Mouse (Mus musculus): Measurements from ENCODE around the gene Sfxn3.
A peak's percentile ranks its signal among the peaks of the same experiment; 100 is the strongest.

Sfxn3 gene

DNA sequence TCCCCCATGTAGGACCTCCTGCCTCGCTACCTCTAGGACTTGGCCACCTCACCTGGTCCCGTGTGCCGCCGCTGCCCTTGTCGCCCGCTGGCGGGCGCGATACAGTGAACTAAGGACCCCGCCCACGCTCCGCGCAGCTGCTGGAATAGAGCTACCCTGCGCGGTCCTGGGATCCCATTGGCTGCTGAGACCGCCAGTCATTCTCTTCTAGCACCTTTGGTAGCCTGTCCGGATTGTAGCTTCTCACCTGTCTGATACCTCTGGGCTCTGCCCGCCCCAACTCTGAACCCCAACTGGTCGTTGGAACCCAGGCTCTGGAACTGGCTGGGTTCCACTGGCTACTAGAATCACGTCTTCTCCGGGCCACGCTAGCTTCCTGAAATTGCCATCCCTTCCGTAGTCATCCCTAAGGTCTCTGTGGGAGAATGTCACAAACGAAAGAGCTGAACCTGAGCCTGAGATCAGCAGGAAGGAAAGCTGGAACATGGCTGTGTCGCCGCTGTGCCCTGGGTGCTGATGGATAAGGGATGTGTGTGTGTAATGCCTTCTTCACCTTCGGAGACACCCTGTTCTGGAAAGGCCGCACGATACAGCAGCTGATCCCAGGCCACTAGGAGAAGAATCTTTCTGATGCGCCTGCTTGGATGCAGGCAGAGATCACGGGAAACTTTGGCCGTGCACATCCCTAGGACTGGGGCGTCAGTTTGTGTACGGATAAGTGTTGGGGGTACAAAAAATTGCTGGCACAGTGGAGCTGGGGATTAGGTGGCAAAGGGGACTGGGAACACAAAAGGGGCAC lies 581 bp upstream of the Sfxn3 start:
- DNase-seq (ENCODE audit: inconsistent ontology term) = peak; percentile 92

DNA sequence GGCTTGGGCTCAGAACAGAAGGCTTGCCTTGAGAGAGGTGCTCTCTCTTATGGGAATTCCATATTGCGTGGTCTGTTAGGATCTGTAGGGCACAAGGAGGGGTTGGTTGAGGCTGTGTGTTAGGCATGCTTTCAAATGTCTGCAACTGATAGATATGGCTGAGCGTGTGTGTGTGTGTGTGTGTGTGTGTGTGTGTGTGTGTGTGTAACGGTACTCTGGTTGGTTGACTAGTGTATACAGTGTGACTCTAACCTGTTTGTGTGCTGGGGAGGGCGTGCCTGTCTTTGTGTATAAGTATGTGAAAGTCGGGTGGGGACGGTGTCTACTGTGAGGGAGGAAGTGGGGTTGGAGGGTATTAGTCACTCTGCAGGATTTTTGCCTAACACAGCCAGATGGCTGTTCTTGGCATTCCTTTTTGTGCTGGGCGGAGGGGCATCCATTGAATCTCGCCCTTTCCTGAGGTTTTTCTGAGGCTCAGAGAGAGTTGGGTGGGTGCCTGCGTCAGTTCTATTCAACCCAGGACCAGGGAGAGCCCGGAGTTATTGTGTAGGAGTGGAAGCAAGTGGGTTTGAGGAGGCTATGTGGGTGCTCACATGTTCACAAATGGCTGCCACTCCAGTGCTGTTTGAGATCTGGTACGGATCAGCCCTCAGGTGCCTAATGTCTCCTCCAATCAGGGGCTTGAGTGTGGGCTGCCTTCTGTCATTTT lies 786 bp downstream of the Sfxn3 start:
- DNase-seq (ENCODE audit: inconsistent ontology term) = peak; percentile 92

DNA sequence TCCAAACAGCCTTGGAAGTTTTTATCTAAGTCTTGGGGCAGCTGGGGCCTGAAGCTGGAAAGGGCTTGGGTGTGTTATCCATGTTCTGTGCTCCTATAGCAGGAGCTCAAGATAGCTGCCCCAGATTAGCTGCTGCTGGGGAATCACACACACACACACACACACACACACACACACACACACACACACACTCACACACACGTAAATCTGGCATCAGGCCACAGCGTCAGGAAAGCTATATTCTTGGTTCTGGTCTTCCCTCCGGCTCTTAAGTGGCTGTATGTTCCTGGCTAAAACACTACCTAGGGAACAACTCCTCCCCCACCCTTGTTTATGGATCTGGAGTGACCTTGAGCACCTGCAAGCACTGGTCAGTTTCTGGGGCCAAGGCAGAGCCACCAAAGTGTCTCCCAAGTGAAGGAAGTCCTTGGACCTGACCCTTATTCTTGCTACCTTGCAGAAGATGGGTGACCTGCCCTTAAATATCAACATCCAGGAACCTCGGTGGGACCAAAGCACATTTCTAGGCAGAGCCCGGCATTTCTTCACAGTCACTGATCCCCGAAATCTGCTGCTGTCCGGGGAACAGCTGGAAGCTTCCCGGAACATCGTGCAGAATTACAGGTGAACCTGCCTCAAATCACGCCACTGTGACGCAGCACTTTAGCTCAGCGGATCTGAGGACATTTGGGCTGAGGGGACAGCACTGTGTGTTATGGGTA lies 1.5 kb downstream of the Sfxn3 start:
- DNase-seq (ENCODE audit: inconsistent ontology term) = no peak

GRCm38 (mm10) chr19:45049523-45049922 lies 2.2 kb downstream of the Sfxn3 start:
- no peak for DNase-seq (ENCODE audit: inconsistent ontology term)

- no peak for DNase-seq (ENCODE audit: inconsistent ontology term)
Measured at GRCm38 (mm10) chr19:45053451-45053850, 6.1 kb downstream of the Sfxn3 start.

DNA sequence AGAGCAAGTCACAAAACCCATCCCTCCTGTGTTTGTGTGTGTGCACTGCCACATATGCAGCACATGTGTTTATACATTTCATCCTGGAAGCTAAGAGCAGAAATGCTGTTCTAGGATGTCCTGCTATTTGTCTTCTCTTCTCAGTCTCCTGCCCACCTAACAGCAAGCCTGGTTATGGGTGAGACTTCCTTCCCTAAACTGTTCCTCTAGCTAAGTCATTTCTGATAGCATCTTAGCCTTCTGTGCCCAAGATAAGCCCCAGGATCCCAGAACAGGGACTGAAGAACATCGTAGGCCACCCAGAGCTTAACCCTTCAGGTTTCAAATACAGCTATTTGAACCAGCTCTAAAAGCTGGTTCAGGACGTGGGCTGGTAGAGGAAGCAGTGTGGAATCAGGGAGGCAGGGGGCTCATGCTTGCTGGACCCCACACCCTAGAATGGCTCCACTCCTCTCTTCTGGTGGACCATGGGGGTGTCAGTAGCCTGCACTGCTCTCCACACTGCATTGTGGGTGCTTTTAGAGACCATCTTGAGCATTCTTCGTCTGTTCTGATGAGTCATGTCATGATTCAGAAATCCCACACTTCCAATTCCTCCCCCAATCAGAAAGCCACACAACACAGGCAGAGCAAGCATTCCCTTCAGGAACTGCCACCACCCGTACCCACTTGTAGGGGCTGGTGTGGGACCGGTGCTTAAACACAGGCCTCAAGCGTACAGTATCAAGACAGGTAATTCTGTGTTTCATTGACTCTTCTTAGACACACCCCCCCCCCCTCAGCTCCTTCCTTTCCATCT lies 7.8 kb downstream of the Sfxn3 start:
- peak; percentile 71 for DNase-seq (ENCODE audit: inconsistent ontology term)

GRCm38 (mm10) chr19:45056364-45056763 lies 9.1 kb downstream of the Sfxn3 start:
- peak; percentile 67 for DNase-seq (ENCODE audit: inconsistent ontology term)

DNA sequence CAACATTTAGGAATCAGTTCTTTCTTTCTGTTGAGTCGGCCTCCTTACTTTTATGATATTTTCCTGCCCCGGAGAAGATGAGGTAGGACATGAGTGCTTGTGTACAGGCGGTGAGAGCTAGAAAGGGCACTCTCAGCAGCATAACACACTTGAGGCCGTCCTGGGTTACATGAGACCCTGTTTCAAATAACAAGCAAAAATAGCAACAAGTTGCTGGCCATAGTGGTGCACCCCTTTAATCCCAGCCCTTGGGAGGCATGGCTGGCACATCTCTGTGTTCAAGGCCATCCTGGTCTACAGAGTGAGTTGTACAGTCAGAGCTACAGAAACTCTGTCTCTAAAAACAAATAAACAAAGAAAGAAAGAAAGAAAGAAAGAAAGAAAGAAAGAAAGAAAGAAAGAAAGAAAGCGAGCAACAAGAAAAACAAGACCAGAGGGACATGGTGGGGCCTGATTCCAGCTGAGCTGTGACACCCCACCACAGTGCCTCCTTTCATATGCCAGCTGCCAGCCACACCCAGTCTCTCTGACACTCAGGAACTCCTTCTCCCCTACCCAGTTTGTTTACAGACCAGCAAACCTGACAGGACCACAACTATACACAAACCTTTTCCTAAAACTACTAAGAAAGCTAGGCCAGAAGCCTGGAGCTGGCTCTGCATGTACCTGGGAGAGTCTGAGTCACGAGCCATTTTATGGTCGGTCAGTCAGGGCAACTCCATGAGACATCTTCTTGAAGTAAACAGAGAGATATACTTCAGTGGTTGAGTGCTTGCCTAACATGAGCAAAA lies 9.8 kb downstream of the Sfxn3 start:
- no peak for DNase-seq (ENCODE audit: inconsistent ontology term)

GRCm38 (mm10) chr19:45057724-45058112 lies 10.4 kb downstream of the Sfxn3 start:
- no peak for DNase-seq (ENCODE audit: inconsistent ontology term)

GRCm38 (mm10) chr19:45058113-45058839 lies 11.0 kb downstream of the Sfxn3 start:
- peak; percentile 98 for DNase-seq (ENCODE audit: inconsistent ontology term)

DNA sequence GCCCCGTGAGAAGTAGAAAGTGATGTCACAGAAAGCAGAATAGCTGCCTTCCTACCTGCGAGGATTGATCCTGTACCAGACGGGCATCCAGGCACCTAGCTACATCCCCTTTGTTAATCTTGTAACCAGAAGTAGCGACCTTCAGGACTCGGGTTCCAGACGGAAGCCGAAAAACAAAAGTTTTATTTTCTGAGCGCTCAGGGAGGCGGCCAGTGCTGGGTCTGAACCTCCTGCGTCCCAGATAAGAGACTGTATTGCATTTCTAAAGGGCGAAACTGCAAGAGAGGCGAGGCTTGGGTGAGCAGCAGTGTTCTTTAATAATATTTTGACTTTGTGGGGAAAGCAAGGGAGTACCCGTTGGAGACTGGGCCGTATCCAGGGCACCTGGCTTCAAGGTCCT lies 11.5 kb downstream of the Sfxn3 start:
- no peak for DNase-seq (ENCODE audit: inconsistent ontology term)

DNA sequence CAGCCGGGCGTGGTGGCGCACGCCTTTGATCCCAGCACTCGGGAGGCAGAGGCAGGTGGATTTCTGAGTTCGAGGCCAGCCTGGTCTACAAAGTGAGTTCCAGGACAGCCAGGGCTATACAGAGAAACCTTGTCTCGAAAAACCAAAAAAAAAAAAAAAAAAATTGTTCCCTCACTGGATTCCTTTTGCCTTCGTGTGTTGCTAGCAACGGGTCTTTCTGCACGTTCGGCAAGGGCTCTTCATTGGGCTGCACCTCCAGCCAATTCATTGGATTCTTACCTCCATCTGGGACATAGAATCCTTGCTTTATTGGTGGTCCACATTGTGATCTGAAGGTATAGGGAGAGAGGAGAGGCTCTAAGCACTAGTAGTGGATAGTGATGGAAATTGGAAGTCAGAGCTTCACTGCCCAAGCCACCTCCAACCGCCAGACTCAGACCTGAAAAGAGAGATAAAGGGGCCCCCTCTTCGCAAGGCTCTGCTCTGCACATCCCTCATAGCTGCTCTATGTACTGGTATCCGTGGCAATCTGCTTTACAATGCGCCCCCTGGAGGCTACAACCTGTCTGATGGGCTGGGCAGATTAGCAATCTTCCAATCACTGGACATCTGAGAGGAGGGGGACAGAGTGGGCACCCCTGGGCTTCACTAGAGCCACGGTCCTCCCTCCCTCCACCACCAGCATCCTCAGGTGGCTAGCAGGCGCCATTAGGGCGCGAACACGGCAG lies 16.4 kb downstream of the Sfxn3 start:
- no peak for DNase-seq (ENCODE audit: inconsistent ontology term)

DNA sequence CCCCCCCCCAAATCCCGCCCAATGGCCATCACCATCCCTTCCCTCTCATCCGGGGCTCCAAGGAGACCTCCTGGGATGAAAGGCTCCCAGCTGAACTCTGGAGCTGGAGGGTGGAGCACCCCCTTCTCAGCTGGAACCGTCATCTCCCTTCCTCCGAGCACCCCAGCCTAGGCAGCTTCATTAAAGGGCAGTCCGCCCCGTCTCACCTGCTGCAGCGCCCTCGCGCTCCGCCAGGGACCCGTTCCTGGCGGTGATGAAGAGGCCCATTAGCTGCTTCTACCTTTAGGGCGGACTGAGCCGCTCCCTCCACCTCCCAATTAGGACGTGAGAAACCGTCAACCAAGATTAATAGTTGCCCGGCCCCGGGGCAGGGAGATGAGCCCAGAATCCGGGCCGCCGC lies 17.9 kb downstream of the Sfxn3 start:
- no peak for DNase-seq (ENCODE audit: inconsistent ontology term)

DNA sequence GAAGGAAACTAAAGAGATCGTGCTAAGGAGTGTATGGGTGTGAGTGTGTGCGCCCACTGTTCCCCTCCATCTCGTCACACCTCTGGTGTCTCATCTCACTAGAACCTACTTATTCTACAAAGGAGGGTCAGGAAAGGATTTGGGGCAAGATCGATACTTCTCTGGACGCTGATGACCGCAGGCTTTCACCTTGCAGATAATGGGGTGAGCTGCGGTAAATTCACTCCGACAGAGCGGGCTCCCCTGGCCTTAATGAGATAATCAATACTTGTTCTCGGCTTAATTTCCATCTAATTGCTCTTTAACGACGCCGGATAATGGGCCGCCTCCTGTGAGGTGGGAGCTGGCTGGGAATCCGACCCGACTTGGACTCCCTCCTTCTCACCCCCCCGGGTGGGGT lies 19.9 kb downstream of the Sfxn3 start:
- DNase-seq (ENCODE audit: inconsistent ontology term) = no peak

- no peak for DNase-seq (ENCODE audit: inconsistent ontology term)
Measured at GRCm38 (mm10) chr19:45067758-45068510, 20.6 kb downstream of the Sfxn3 start.

- peak; percentile 73 for DNase-seq (ENCODE audit: inconsistent ontology term)
Measured at GRCm38 (mm10) chr19:45073871-45074542, 26.7 kb downstream of the Sfxn3 start.

DNA sequence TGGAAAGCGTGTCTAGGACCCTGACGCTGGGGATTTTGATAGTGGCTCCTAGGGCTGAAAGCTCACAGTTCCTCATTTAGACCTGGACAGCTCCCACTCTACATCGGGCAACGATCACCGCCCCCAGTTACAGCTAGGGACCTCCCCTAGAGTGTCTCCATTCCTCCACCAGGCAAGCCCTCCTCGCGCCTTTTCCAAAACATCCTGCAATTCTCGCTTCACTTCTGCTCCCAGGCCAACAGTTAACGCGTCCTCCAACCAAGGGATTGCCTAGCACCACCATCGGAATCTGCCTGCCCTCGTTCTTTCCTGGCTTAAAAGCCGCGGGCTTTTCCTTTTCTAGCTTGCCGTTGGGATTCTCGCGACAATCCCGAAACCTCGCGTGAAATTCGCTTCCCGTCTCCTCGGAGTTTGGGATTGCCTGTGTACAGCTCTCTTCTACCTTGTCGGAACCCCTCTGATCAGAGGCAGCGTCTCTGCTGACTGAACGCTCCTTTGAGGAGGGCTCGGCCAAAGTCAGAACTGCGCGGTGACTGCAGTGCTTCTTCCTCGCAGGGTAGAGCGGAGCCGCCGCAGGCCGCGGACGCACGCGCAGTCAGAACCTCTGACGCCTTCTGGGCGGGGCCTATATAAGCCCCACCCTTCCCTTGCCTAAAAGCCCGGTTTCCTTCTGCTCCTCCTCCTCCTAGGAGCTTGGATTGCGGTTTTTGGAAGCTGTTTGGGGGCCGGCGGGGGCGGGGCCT lies 27.4 kb downstream of the Sfxn3 start, which contains the start of gene Kazald1:
Gene Kazald1, plus strand, starts transcription at position 662 of the 743 bp plus-strand sequence.
- DNase-seq (ENCODE audit: inconsistent ontology term) = peak; percentile 96
